Mouse (Mus musculus) B cell, adult 2 months (primary cell): ENCODE results near the gene Vim.
"Not testable (repeated sequence)": the region's sequence is repeated elsewhere in the genome, so short reads cannot be mapped to it uniquely, and the experiment has no call there.

Experiments
- DNase-seq, 2 experiments: peaks; one replicate each; pipeline ENCODE4 v3.0.0; 2022

The Vim gene

GRCm38 (mm10) chr2:13572101-13572553, 1.6 kb upstream of the Vim start:
- no peak for DNase-seq

- DNase-seq: peak in 1 of 2 experiments; percentile 12
Measured at GRCm38 (mm10) chr2:13572647-13573407, 900 bp upstream of the Vim start.

DNA sequence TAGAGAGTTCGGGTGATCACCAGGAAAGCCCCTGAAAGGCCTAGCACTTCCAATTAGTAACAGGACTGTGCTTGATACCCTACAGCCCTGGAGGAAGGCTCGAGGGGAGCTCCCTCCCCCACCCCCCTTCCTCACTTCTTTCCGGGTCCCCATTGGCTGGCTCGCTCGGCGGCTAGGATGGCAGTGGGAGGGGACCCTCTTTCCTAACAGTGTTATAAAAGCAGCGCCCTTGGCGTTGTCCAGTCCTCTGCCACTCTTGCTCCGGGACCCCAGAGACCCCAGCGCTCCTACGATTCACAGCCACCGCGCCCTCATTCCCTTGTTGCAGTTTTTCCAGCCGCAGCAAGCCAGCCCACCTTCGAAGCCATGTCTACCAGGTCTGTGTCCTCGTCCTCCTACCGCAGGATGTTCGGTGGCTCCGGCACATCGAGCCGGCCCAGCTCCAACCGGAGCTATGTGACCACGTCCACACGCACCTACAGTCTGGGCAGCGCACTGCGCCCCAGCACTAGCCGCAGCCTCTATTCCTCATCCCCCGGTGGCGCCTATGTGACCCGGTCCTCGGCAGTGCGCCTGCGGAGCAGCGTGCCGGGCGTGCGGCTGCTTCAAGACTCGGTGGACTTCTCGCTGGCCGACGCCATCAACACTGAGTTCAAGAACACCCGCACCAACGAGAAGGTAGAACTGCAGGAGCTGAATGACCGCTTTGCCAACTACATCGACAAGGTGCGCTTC, 506 bp downstream of the Vim start:
- DNase-seq: peak; percentile 64 to 75

DNA sequence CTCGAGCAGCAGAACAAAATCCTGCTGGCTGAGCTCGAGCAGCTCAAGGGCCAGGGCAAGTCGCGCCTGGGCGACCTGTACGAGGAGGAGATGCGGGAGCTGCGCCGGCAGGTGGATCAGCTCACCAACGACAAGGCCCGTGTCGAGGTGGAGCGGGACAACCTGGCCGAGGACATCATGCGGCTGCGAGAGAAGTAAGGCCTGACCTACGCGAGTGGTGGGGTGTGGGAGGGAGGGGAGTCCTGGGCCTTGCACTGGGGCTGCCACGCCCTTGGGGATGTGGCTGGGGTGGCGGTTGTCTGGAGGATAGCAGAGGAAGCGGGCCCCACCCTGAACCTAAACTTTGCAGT, 1.0 kb downstream of the Vim start:
- DNase-seq: peak in 1 of 2 experiments; percentile 79

- DNase-seq: peak; percentile 88 to 89
Measured at GRCm38 (mm10) chr2:13575287-13575801, 1.6 kb downstream of the Vim start.

- no peak for DNase-seq
Measured at GRCm38 (mm10) chr2:13575926-13576325, 2.2 kb downstream of the Vim start.

DNA sequence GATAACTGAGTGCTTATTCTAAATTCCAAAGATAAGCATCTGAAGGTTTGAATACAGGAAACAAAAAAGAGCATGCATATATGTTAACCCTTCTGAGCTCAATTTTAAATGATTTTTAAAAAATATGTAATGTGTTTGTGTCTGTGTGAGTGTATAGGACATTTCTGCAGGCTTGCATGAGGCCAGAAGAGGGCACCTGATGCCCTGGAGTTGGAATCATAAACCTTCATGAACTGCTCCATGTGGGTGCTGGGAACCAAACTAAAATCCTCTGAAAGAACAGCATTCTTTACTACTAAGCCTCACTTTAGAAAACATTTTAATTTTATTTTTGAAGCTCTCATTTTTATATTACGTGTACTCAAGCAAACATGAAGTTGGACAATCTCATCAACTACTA, 3.7 kb downstream of the Vim start:
- no peak for DNase-seq

DNA sequence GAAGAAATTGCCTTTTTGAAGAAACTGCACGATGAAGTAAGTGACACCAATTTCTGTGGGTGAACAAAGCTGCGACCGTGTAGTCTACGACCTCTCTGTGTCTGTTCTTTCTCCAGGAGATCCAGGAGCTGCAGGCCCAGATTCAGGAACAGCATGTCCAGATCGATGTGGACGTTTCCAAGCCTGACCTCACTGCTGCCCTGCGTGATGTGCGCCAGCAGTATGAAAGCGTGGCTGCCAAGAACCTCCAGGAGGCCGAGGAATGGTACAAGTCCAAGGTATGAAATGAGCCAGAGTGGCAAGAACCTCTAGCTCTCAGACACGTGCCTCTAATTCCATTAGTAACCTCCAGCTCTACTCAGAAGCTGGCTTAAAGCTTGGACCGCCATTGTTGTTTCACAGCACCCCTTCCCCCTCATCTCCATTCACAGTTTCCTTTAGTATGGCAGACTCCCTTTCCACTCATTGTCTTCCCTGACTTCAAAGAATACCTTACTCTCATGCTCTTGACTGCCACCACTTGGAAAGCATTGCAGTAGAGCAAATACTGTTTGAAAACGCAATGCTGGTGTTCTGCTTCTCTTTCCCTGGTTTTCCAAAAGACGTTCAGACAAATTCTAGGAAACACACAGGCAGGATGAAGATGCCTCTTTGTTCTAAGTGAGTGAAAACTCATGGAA, 4.9 kb downstream of the Vim start:
- DNase-seq: no peak

DNA sequence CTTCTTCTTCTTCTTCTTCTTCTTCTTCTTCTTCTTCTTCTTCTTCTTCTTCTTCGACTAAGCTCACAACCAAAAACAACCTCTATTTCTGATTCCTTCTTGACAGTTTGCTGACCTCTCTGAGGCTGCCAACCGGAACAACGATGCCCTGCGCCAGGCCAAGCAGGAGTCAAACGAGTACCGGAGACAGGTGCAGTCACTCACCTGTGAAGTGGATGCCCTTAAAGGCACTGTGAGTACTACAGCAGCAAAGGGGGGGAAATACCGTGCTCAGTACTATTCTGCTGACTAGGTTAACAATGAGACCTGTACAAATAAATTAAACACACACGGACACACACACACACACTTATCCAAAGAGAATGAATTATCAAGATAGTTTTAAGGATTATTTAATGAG, 5.6 kb downstream of the Vim start:
- no peak for DNase-seq

GRCm38 (mm10) chr2:13579991-13580390, 6.3 kb downstream of the Vim start:
- DNase-seq: peak; percentile 57 to 58

GRCm38 (mm10) chr2:13582184-13582583, 8.5 kb downstream of the Vim start:
- no peak for DNase-seq

DNA sequence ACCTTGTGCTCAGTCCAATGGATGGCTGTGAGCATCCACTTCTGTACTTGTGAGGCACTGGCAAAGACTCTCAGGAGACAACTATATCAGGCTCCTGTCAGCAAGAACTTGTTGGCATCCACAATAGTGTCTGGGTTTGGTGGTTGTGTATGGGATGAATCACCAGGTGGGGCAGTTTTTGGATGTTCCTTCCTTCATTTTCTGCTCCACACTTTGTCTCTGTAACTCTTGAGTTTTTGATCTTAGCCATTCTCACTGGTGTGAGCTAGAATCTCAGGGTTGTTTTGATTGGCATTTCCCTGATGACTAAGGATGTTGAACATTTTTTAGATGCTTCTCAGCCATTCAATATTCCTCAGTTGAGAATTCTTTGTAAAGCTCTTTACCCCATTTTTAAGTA, 10.0 kb downstream of the Vim start:
- not testable (repeated sequence) for DNase-seq

DNA sequence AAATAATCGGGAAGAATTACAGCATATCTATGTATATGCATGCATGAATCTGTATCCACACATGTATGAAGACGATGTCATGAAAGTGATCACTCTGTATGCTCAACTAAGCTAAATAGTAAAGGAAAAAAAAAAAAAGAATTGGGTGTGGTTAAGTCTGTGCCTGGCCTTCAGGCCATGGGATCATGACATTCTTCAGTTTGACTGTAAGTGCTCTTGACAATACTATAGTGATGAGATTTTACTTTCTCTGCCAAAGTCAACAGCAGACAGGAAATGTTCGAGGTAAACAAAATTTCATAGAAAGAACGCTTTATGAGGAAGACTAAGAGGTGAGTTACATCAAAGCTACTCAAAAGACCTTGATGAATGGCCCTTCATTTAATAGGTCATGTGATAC, 19.6 kb downstream of the Vim start:
- no peak for DNase-seq

DNA sequence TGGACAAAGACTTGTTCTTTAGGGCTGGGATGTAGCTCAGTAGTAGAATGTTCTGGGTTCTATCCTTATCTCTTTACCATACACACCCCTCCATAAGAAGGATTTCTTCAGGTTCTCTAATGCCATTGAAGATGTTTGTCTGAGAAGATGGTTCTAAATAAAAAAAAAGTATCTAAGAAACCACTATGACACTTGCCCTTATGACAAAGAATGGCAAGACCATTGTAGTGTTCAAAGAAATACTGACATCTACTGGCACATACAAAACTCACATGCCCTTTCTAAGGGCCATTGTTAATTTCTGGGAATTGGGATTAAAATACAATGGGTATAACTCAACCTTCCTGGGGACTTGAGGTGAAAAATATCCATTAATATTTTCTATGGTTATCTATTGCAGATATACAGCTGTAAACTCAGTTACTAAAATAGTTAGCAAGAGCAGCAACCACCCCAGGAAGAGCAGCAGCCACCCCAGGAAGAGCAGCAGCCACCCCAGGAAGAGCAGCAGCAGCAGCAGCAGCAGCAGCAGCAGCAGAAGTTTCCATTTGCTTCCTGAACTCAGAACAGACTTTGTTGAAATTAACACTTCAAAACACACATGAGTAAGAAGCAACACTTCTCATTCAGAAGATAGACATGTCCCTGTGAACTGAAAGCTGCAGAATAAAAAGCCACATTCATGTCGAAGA, 23.4 kb downstream of the Vim start:
- no peak for DNase-seq

- no peak for DNase-seq
Measured at GRCm38 (mm10) chr2:13598166-13598565, 24.4 kb downstream of the Vim start.

GRCm38 (mm10) chr2:13603093-13603492, 29.4 kb downstream of the Vim start:
- no peak for DNase-seq

DNA sequence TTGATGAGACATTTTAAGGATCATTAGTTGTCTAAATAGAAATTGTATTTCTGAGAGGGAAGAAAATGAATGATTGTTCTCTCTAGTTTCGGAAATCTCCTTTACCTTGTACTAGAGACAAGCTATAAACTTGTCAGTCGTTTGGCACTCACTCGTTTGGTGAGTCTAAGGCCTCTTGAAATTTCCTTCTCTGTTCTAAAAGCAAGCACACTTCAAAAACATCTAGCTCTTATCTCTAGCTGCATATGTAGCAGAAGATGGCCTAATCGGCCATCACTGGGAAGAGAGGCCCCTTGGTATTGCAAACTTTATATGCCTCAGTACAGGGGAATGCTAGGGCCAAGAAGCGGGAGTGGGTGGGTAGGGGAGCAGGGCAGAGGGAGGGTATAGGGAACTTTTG, 29.9 kb downstream of the Vim start:
- not testable (repeated sequence) for DNase-seq

GRCm38 (mm10) chr2:13630136-13630832, 56.6 kb downstream of the Vim start:
- no peak for DNase-seq
